Mouse (Mus musculus) heart, postnatal 25 days (tissue): ENCODE measurements around the gene Islr2. TPM values are rescaled to one million over a fixed set of nuclear protein-coding genes. Genes with fewer than 3 reads are reported as not detected.

ENCODE experiments used
- DNase-seq: peaks from one replicate; pipeline ENCODE4 v3.0.0; 2022; ENCODE audit warnings: low spot score
- intact Hi-C: fragments of 180-260 bp; cut with DNase I; formaldehyde crosslinking; loops from one replicate; pipeline ENCODE4 v1.15.1; 2025
- total RNA-seq, 2 experiments: library from RNA; stranded (reverse); gene quantifications; 2 replicates each; pipeline ENCODE4 v1.2.3; 2021

Gene Islr2
- total RNA-seq, 2 experiments from 2014 or later, result 1.0 to 1.2 TPM

GRCm38 (mm10) chr9:58225915-58226913 is 22.1 kb upstream of the Islr2 start:
- no peak for DNase-seq
- intact Hi-C loops, result loop anchor here (2.0 to 10.0 kb wide), 3 partner anchors 43 to 139 kb away; no protein-coding TSS in a partner anchor

- intact Hi-C loops, result loop anchor here (10.0 kb wide), 1 partner anchor 140 kb away; no protein-coding TSS in a partner anchor
- no peak for DNase-seq
Measured at GRCm38 (mm10) chr9:58224356-58224755, 20.2 kb upstream of the Islr2 start.

- DNase-seq, result no peak
- intact Hi-C loops, result loop anchor here (10.0 kb wide), 1 partner anchor 144 kb away; no protein-coding TSS in a partner anchor
Measured at GRCm38 (mm10) chr9:58220218-58220903, 16.2 kb upstream of the Islr2 start.

- intact Hi-C loops, result no loop called here
- DNase-seq, result no peak
Measured at GRCm38 (mm10) chr9:58218539-58218938, 14.4 kb upstream of the Islr2 start.

GRCm38 (mm10) chr9:58216402-58216801 is 12.3 kb upstream of the Islr2 start:
- no peak for DNase-seq
- intact Hi-C loops, result no loop called here

- intact Hi-C loops, result no loop called here
- DNase-seq, result no peak
Measured at GRCm38 (mm10) chr9:58214519-58215180, 10.5 kb upstream of the Islr2 start.

- DNase-seq, result no peak
- intact Hi-C loops, result no loop called here
Measured at GRCm38 (mm10) chr9:58213865-58214264, 9.7 kb upstream of the Islr2 start.

- no peak for DNase-seq
- intact Hi-C loops, result no loop called here
Measured at GRCm38 (mm10) chr9:58213377-58213776, 9.3 kb upstream of the Islr2 start.

- no peak for DNase-seq
- intact Hi-C loops, result no loop called here
Measured at GRCm38 (mm10) chr9:58210304-58210627, 6.1 kb upstream of the Islr2 start.

- DNase-seq, result no peak
- intact Hi-C loops, result no loop called here
Measured at GRCm38 (mm10) chr9:58209462-58210303, 5.6 kb upstream of the Islr2 start.

GRCm38 (mm10) chr9:58206013-58206412 is 1.9 kb upstream of the Islr2 start:
- intact Hi-C loops, result no loop called here

GRCm38 (mm10) chr9:58204448-58205000 is 405 bp upstream of the Islr2 start:
- intact Hi-C loops, result loop anchor here (1.0 kb wide), 1 partner anchor 166 kb away; no protein-coding TSS in a partner anchor
- peak; percentile 78 for DNase-seq

More at GRCm38 (mm10) chr9:58206013-58206412, 1.9 kb upstream of the Islr2 start:
- no peak for DNase-seq

- DNase-seq, result no peak
- intact Hi-C loops, result no loop called here
Measured at GRCm38 (mm10) chr9:58202676-58203453, 1.3 kb downstream of the Islr2 start.

- DNase-seq, result no peak
- intact Hi-C loops, result no loop called here
Measured at GRCm38 (mm10) chr9:58201861-58202549, 2.1 kb downstream of the Islr2 start.

GRCm38 (mm10) chr9:58201091-58201842 is 2.9 kb downstream of the Islr2 start:
- intact Hi-C loops, result no loop called here
- DNase-seq, result no peak

GRCm38 (mm10) chr9:58200270-58201090 is 3.6 kb downstream of the Islr2 start:
- DNase-seq, result no peak
- intact Hi-C loops, result no loop called here
